Mouse (Mus musculus) frontal cortex, adult 2 months (tissue): Measurements from ENCODE around the gene F2rl2. TPM values are rescaled to one million over a fixed set of nuclear protein-coding genes. Genes with fewer than 3 reads are reported as not detected.

ENCODE experiments used
- DNase-seq, 2 experiments: peaks; one replicate each; pipeline ENCODE4 v3.0.0; 2022; ENCODE audit warnings: low spot score in 1 of 2; ENCODE audit errors: extremely low spot score in 1 of 2
- polyA plus RNA-seq: library from polyadenylated mRNA; depleted of rRNA; stranded (reverse); fragments of >200 nt; gene quantifications from 2 replicates; pipeline ENCODE4 v1.2.3, GENCODE M21; 2012; rRNA removed

Gene F2rl2
- polyA plus RNA-seq: 0.99 and 1.3 TPM in 2 replicates

DNA sequence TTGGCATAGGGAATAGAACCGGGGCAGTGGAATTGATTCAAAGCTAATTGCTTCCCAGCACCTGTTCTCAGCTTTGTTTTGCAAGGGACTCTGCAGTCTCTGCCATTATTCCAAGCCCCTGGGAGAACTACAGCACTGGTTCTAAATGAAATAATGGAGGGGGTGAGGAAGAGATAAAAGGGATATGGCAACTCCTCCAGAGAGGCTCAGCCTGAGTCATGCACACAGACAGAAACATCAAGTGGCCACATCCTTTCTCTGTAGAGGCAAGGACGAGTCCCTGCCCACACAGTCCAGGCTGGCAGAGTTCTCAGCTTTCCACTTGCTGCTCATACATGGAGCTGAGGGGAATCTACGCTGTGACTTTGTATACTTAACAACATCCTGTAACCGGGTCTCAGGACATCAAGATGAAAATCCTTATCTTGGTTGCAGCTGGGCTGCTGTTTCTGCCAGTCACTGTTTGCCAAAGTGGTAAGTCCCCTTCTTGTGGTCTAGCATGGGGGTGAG, at the start of gene F2rl2:
F2rl2 (plus strand) TSS at position 200 of the 510 bp plus-strand sequence.
- peak in 1 of 2 experiments; percentile 56 for DNase-seq

DNA sequence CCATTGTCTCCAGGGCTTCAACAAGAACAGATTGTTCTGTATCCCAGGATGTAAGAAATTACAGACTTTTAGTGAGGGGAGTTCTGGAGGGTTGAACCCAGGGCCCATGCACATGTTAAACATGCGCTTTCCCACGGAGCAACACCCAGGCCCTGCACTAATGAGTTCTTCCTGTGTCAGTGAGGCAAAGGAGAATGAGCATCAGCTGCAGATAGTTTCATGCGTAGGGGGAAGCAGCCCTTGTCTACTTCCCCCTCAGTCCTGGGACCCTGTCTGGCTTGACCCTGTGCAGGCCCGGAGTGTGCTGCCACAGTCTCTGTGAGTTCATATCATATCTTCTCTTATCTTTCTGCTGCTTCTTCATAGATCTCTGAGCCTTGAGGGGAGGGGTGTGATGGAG, 49.4 kb upstream of the F2rl2 start:
- DNase-seq: no peak

DNA sequence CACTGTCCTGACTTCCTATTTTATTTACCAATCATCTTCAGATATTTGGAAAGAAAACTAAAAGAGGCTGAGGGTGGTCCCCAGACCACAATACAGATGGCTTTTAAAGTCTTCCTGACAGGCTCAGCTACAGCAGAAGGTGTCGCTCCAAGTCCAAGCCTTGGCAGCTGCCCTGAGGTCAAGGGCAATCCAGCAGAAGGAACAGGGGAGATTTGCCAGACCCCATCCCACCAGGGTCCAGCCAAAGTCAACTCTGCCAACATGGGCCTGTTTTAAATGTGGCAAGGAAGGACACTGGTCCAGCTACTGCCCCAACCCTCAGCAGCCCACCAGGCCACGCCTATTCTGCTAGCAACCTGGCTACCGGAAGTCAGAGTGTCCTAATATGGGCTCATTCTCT, 46.7 kb upstream of the F2rl2 start:
- no peak for DNase-seq

DNA sequence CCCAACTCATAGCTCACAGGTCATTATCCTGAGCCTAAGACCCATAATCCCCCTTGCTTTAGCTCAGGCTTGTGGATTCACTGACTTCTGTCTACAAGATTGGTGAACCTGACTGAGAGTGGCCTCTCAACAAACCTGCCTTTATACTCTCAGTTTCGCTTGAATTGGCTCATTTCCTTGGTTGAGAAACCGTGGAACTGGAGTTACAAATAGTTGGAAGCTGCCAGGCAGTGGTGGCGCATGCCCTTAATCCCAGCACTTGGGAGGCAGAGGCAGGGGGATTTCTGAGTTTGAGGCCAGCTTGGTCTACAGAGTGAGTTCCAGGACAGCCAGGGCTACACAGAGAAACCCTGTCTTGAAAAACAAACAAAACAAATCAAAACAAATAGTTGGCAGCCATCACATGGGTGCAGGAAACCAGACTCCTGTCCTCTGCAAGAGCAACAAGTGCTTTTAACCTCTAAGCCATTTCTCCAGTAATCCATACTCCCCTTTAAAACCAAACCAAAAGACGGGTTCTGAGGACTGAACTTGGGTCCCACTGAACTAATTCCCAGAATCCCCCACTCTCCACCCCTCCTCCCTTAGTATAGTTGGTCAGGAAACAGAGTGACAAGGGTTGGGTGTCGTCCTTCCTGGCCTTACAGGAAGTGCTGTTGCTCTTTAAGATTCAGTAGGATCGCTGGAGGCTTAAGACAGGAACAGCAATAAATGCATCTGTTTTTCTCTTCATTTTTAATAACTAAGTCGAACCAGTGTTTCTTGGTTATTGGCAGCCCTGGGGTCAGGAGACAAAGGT, 44.6 kb upstream of the F2rl2 start:
- no peak for DNase-seq

DNA sequence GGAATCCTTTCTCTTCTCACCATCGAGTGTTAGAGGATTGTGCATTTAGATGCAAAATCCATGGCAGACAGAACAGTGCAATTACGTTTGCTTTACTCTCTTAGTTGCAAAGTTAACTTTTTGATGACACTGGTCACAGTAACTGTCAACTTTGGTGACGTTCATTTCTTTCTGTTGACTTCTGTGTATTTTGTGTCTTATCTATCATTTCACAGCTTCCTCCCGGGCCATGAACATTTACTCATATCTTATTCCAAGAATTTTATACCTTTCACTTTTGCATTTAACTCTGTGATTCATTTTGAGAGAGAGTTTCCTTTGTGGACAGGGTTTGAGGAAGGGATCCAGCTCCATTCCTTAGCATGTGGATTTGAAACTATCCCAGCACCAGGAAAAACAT, 43.0 kb upstream of the F2rl2 start:
- DNase-seq: no peak

DNA sequence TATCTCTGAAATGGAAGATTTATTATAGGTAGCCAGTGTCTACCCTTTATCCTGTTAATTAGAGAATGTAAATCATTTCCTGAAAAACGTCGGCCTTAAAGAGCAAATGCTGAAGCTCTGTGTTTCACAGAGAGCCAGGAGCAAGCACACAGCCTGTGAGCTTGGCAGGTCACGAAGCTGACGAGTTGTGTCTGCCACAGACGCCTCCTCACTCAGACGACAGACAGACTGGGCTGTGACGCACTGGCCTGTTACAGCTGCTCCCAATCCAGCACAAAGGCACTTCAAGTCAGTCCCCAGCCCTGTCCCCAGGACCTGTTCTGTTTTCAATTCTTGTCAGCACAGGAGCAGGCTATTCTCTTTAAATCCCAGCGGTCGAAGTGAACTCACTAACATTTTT, 41.4 kb upstream of the F2rl2 start:
- peak in 1 of 2 experiments; percentile 23 for DNase-seq

DNA sequence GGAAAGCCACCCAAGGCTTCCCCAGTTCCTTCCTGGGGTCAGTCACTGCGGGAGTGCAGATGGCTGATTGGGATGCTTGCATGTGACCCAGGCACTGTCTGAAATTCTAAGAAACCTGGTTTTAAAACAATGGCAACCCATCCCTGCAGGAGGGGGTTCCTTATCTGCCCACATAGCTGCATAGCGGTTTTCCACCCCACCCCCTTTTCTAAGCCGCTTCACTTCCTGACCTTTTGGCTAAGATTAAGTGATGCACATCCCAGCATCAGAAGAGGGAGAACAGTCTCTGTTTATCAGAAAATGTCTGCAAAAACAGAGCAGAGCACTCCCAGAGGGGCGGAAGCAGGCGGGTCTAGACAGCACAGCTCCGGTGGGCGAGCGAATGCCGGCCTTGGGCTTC, 39.5 kb upstream of the F2rl2 start:
- DNase-seq: no peak

DNA sequence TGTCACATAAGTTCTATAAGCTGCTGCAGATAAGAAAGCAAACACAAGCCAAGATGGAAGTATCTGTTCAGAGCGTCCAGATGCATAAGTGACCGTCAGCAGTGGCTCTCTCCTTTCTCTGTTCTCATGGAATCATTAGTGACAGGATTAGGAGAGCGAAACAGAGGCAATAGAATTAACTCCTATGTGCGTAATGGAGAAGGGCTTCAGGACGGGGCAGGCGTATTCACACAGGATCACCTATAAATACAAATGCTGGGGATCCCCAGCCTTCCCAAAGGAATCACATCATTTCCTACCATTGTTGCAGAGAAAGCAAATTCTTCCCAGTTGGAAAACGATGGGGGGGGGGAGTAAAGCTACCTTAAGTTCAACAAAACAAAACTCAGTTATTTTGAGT, 37.2 kb upstream of the F2rl2 start:
- no peak for DNase-seq

DNA sequence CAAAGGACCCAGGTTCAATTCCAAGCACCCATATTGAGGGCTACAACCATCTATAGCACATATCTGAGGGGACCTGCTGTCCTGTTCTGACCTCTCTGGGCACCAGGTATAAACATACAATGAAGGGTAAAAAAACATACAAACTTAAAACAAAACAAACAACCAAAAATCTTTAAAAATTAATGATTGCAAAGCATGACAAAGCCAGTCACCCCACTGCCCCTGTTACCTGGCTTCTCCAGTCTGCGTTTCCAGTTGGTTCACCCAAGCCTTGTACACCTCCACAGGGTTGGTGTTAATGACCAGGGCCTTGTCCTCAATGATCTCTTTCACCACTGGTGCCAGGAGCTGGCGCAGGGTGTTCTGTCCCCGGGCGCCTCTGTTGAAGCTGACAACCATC, 32.8 kb upstream of the F2rl2 start:
- no peak for DNase-seq

DNA sequence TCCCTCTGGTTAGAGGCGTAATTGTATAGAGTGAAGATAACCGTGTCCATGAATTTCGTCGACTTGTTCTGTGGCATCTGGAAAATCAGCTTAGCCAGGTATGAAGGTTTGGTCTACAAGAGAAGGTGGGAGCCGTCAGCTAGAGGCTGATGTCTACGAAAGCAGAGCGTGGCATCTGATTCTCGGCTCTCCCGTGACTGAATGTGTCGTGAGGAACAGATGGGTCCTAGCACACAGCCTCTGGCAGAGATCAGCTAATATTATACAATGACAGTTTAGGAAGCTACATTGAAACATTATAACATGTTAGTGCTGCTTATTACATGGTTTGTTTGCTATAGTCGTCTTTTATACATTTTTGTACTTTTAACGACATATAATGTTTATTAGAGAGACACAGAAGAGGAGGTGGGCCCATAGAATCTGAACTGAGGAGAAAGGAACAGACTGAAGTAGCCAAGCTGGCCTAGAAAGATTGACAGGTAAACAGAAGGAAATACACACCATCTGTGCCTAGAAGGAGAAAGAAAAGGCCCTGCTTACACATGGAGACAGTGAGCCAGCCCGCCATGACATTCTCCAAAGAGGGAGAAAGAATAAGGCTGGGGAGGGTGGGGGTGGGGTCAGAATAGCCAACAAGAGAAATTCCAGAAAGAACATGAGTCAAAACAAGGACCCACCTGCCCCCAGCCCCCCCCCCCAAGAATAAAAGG, 30.9 kb upstream of the F2rl2 start:
- no peak for DNase-seq

DNA sequence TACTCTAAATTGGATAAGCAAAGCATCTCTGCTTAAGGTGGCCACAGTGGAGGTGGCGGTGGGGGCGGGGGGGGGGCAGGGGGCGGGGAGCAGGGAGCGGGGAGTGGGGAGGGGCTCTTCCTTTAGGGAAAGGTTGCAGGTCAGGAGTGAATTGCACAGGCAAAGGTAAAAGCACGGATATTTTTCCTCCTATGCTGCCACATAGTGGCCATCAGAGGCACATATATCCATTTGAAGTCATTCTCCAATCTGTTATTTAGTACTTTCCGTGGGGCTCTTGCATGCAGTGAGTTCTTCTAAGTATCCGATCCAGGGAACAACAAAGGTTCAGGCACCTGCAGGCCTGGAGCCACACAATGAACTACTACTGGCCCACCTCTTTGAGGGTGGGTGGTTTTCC, 29.4 kb upstream of the F2rl2 start:
- peak in 1 of 2 experiments; percentile 18 for DNase-seq

DNA sequence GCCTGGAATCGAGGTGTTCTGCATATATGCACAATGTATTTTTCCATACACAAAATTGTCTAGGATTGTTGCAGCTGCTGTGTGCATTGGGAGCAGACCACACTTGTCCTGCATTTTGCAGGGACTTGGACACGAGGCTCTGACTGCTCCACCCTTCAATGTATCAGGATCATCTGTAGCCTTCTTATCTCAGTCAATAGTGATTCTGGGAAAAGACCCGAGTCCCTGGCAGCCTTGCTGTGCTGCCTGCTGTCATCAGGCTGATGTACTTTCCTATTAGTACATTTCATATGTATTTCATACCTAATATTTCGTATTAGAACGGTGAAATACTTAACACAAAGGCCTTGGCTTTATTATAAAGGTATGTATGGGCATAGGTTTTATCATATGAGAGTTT, 26.1 kb upstream of the F2rl2 start:
- no peak for DNase-seq

DNA sequence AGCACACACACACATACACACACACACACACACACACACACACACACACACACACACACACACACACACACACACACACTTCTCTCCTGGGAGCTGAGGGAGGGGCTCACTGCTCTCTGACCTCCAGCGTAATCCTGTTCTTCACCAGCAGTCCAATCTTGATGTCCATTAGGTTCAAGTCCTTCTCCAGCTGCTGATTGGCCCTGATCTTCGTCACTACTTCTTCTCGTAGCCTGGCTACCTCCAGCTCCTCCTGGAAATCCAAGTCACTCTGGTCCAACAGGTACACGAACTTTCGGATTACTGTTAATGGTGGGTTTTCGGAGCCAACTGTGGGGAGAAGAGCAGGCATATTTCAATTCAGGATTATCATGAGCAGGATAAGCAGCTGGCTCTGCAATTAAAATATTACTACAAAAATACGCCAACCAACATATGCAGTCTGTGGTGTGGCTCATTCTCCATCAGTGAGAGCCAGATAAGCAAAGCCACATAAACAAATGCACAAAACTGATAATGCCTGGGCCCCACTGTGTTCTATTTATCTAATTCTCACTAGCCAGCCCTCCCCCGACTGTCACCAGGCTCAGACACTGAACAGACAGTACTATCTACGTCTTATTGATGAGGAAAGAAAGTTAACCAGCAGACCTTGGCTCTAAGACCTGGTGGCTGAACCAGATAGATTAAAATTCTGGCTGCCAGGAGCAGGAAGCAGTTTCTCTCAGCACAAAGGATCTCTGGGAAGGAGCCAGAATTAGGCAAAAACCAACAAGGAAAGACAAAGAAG, 25.4 kb upstream of the F2rl2 start:
- no peak for DNase-seq

DNA sequence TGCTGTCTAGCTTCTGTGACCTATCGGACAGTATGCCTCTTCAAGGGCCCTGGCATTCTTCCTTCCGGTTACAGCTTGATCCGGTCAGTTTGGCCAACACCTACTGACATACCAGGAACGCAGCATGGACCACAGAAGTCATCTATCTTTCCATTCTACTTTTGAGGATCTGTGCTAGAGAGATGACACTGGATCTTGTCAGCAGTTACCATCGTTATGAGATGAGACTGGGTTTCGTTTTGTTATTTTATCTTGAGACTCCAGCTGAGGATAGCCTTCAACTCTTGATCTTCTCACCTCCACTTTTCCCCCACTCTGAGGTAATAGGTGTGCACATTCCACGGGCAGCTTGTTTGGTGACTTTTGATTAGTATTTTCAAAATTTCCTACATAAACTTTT, 24.3 kb upstream of the F2rl2 start:
- no peak for DNase-seq

DNA sequence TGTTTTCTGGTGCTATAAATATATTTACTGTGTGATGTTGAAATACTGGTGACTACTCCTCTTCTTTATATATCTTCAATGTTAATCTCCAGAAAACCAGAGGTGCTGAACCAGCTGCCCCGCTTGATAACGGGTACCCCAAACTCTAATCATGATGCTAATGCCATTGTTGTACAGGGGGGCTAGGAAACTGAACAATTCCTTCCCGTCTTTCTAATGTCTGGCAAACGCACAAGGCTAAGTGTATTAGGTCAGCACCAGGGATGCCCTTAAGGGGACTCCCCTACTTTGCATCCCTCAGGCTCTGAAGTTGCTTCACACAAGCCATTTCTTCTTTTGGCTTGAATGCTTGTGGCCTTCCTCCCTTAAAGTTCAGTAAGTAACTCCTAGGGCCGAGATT, 17.6 kb upstream of the F2rl2 start:
- no peak for DNase-seq

DNA sequence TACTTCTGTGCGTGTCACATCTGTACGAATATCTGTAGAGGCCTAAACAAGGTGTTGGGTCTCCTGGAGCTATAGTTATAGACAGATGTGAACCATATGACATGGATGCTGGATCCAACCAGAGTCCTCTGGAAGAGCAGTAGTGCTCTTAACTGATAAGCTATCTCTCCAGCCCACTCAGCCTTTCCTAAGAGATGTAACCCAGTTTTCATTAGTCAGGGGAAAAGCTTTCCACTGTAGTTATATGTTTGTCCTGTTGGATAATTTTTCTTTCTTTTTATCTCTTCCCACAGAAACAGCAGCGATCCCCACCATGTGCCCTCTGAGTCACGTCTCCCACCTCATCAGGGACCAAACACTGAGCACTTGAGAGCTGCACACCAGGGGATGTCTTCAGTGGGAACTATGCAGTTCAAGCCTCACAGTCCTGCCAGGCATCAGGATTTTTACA, 17.1 kb upstream of the F2rl2 start:
- DNase-seq: no peak

DNA sequence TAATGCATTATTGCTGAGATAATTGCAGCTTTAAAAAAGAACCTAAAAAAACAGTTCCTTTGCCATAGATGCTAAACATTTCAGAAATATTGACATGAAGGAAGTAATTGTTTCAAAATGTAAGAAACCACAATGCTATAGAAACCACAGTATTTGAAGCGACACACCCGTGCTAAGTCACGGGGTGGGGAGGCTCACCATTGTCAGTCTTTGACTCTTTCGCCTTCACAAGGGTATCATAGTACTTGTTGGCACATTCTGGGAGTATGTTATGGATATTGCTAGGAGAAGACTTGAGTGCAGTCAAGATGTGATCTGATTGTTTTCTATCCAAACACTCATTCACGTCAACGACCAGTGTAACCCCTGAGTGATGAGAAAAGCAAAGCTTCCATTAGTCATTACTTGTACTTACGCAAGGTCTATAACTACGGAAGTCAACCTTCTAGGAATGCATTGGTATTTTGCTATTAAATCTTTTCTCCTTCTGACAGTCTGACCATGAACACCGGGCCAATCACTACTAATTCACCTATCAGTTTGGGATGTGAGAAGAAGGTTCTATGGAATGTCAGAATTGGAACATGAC, 11.9 kb upstream of the F2rl2 start:
- no peak for DNase-seq

DNA sequence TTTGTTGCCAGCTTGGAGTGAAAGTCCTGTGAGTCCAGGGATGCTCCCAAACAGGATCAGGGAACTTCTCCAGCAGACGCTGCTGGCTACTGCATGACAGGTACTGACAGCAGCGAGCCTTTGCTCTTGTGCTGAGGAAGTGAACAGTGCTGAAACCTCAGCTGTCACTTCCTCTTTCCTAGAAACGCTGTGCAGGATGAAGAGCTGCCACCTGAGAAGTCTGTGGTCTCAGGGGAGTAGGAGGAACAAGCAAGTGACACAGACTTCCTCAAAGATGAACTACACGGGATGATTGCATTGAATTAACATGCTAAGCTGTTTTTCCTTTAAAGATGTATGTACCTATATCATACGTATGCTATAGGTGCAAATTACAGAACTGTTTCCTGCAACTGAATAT, 10.9 kb upstream of the F2rl2 start:
- no peak for DNase-seq

DNA sequence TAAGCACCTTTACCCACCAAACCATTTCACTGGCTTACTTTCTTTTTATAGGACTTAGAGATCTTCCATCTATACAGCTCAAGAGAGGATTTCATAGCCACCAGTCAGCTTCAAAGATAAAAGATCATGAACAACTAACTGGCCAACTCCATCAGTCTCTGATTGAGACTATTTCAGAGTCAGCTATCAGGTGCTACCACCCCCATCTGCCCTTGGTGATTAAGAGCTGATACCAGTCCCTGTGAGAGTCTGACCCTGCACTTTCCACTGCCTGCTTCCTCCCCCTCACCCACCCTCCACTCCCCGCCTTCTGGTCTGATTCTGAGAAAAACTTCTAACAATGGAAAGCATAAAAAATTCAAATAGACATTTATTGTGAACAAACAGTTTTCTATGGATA, 8.1 kb upstream of the F2rl2 start:
- no peak for DNase-seq

DNA sequence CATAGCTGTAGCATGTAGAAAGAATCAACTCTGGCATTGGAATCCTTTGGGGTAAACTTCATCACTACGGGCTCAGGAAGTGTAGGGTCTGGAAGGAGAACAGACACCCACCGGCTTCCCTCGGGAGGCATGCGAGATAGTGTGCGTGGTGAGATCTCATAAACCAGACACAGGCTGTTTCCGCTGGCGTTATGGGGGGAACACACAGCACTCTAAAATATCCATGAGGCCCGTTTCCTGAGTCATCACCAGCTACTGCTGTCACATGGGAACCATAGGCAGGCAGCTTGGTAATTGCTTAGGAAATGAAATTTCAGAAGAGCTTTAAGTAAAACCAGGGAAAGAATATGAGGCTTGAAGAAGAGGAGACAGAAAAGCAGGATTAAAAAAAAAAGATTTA, 4.5 kb upstream of the F2rl2 start:
- DNase-seq: peak in 1 of 2 experiments; percentile 58
